Comparison of ENCODE assay signal across 21 mouse cellular contexts in the genomic region with DNA sequence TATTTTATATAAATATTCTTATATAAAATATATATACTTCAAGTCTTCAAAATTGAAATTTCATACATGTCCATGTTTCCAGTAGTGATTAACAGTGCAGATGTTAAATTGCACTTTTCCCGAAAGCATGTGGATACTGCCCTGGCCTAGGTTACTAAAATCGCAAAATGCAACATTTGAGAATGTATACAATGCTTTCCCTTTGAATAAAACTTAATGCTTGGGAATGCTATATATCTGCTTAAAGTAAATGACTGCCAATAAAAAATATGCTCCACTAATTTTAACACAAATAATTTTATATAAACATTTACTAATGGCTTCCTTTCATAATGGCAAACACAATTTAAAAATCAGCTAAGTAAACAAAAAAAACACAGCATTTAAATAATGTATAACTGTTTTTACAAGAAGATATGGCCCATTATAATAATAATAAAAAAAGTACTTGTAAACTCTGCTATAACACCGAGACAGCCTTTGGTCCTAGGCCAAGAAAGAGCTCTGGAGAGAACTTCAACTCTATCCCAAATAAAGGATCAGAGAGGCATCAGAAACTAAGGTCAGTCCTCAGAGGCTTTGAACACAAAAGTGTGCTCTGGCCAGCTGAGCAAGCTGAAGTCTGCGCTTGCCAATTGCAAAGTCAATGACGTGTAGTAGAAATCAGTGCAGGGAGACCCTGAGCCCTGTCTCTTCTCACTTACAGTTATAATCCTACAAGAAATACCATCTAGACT.
"Had no signal": no experiment of that assay in that cellular context is flagged by ENCODE, and none has a peak within 500 bp of the region (broad histone marks: within the 10 kb centered on the region; RNA-seq: fewer than 3 reads in every experiment).

No protein-coding gene starts in this region.

- H3K9ac ChIP-seq: limb, embryonic 12.5 days; limb, embryonic 15.5 days; liver, embryonic 14.5 days; liver, postnatal 0 days; midbrain, embryonic 12.5 days; midbrain, embryonic 15.5 days; neural tube, embryonic 12.5 days; neural tube, embryonic 15.5 days had no signal

- H3K36me3 ChIP-seq: limb, embryonic 12.5 days; limb, embryonic 15.5 days; midbrain, embryonic 12.5 days; midbrain, embryonic 15.5 days; neural tube, embryonic 12.5 days; neural tube, embryonic 15.5 days had no signal

- H3K27me3 ChIP-seq: limb, embryonic 12.5 days; limb, embryonic 15.5 days; midbrain, embryonic 12.5 days; midbrain, embryonic 15.5 days; neural tube, embryonic 12.5 days; neural tube, embryonic 15.5 days had no signal

- H3K27ac ChIP-seq: limb, embryonic 12.5 days; limb, embryonic 15.5 days; liver, embryonic 14.5 days; macrophage; midbrain, embryonic 12.5 days; midbrain, embryonic 15.5 days; neural tube, embryonic 12.5 days; neural tube, embryonic 15.5 days had no signal

- H3K4me3 ChIP-seq: limb, embryonic 12.5 days; limb, embryonic 15.5 days; midbrain, embryonic 12.5 days; midbrain, embryonic 15.5 days; neural tube, embryonic 12.5 days; neural tube, embryonic 15.5 days had no signal

- DNase-seq: kidney, adult 11 months; kidney, adult 9 months; kidney, postnatal 14 days; kidney, postnatal 4 days; left cerebral cortex, postnatal 4 days; liver, postnatal 0 days; lung, postnatal 10 days; right cerebral cortex, adult 18-20 months; right cerebral cortex, postnatal 14 days; right cerebral cortex, postnatal 4 days; thymus, adult 18-20 months; thymus, postnatal 36 days had no signal

- H3K4me2 ChIP-seq: limb, embryonic 12.5 days; limb, embryonic 15.5 days; liver, embryonic 11.5 days; midbrain, embryonic 12.5 days; midbrain, embryonic 15.5 days; neural tube, embryonic 12.5 days; neural tube, embryonic 15.5 days had no signal

- ATAC-seq: liver, postnatal 0 days; midbrain, embryonic 15.5 days had no signal

- H3K4me1 ChIP-seq: midbrain, embryonic 12.5 days; neural tube, embryonic 12.5 days had no signal

- H3K9me3 ChIP-seq: limb, embryonic 12.5 days; limb, embryonic 15.5 days; midbrain, embryonic 12.5 days; midbrain, embryonic 15.5 days; neural tube, embryonic 12.5 days; neural tube, embryonic 15.5 days had no signal
